Mouse (Mus musculus) CH12.LX (cell line): Measurements from ENCODE around the gene Epha6. TPM values are rescaled to one million over a fixed set of nuclear protein-coding genes. Genes with fewer than 3 reads are reported as not detected.

Source experiments
- DNase-seq: peaks from one replicate; pipeline ENCODE4 v3.0.0-alpha.2; 2013; ENCODE audit errors: extremely low read depth
- H3K27ac ChIP-seq: 2 replicates; pipeline ENCODE4 v1.5.1; 2012; ENCODE audit warnings: low read depth, mild to moderate bottlenecking, control low read depth, moderate library complexity; ENCODE audit not compliant: insufficient read depth
- H3K27me3 ChIP-seq: replicated peaks from 2 replicates; pipeline ENCODE3; 2012; ENCODE audit warnings: inconsistent platforms
- H3K36me3 ChIP-seq, 2 experiments: replicated peaks in 1 of 2; 2 replicates each; pipeline versions ENCODE3 to v1.6.1; 2012; ENCODE audit warnings: inconsistent platforms in 1 of 2, low read length in 1 of 2, mild to moderate bottlenecking in 1 of 2, mixed read lengths in 1 of 2, moderate library complexity in 1 of 2; ENCODE audit not compliant: control insufficient read depth in 1 of 2, insufficient read depth in 1 of 2
- H3K4me1 ChIP-seq, 2 experiments: 2 replicates each; pipeline ENCODE4 v1.6.1; 2012; ENCODE audit warnings: inconsistent platforms in 1 of 2, moderate library complexity in 1 of 2; ENCODE audit not compliant: insufficient read depth in 2 of 2, control insufficient read depth in 1 of 2
- H3K4me2 ChIP-seq: 2 replicates; pipeline ENCODE4 v1.6.1; 2012; ENCODE audit warnings: low read depth, mild to moderate bottlenecking, control low read depth; ENCODE audit not compliant: poor library complexity, insufficient read depth, severe bottlenecking
- H3K4me3 ChIP-seq, 3 experiments: fragments of 150-350 bp in 1 of 3; sonication (generic) in 1 of 3; replicated peaks in 1 of 3; 2 replicates each; pipeline versions ENCODE3 to v1.5.1; 2011 to 2012; ENCODE audit warnings: low read depth in 2 of 3, low read length in 2 of 3, mild to moderate bottlenecking in 2 of 3, moderate library complexity in 2 of 3, control low read depth in 1 of 3, improper control_type of control experiment in 1 of 3, inconsistent platforms in 1 of 3, mixed read lengths in 1 of 3; ENCODE audit not compliant: poor library complexity in 1 of 3
- H3K79me2 ChIP-seq: replicated peaks from 2 replicates; pipeline ENCODE4 v1.6.1; 2012; ENCODE audit warnings: mild to moderate bottlenecking, moderate library complexity; ENCODE audit not compliant: control insufficient read depth, poor library complexity, insufficient read depth, severe bottlenecking; ENCODE audit errors: extremely low read depth
- H3K9ac ChIP-seq: 2 replicates; pipeline ENCODE4 v1.6.1; 2012; ENCODE audit warnings: low read depth, mild to moderate bottlenecking, control low read depth, moderate library complexity; ENCODE audit not compliant: insufficient read depth
- H3K9me3 ChIP-seq: replicated peaks from 2 replicates; pipeline ENCODE3; 2012; ENCODE audit warnings: low read length, inconsistent platforms, mixed read lengths
- BHLHE40 ChIP-seq: IDR thresholded peaks from 2 replicates; pipeline ENCODE4 v1.6.1; 2011; ENCODE audit warnings: mild to moderate bottlenecking, low read depth, low read length, improper control_type of control experiment
- CHD2 ChIP-seq: IDR thresholded peaks from 2 replicates; pipeline ENCODE4 v1.6.1; 2011; ENCODE audit warnings: low read length, improper control_type of control experiment
- CTCF ChIP-seq, 2 experiments: IDR thresholded peaks in 1 of 2; conservative IDR thresholded peaks in 1 of 2; 2 replicates each; pipeline ENCODE4 v1.5.1; 2011 to 2012; ENCODE audit warnings: low read depth in 2 of 2, low read length in 2 of 2, improper control_type of control experiment in 1 of 2, inconsistent platforms in 1 of 2, mild to moderate bottlenecking in 1 of 2, moderate library complexity in 1 of 2
- E2F4 ChIP-seq: IDR thresholded peaks from 2 replicates; pipeline ENCODE4 v1.6.1; 2011; ENCODE audit warnings: low read depth, low read length, improper control_type of control experiment; ENCODE audit not compliant: insufficient replicate concordance
- ELF1 ChIP-seq: IDR thresholded peaks from 2 replicates; pipeline ENCODE4 v1.6.1; 2014; ENCODE audit warnings: low read depth, mild to moderate bottlenecking, inconsistent platforms, low read length, improper control_type of control experiment
- IRF4 ChIP-seq: IDR thresholded peaks from 2 replicates; pipeline ENCODE4 v1.6.1; 2014; ENCODE audit warnings: low read depth, mild to moderate bottlenecking, inconsistent platforms, low read length, improper control_type of control experiment
- JUND ChIP-seq: conservative IDR thresholded peaks from 2 replicates; pipeline ENCODE4 v1.6.1; 2011; ENCODE audit warnings: low read depth, low read length, improper control_type of control experiment
- KAT2A ChIP-seq: IDR thresholded peaks from 2 replicates; pipeline ENCODE4 v1.6.1; 2012; ENCODE audit warnings: low read length, improper control_type of control experiment, inconsistent platforms; ENCODE audit not compliant: insufficient replicate concordance
- MYC ChIP-seq: IDR thresholded peaks from 2 replicates; pipeline ENCODE4 v1.6.1; 2011; ENCODE audit warnings: low read depth, mild to moderate bottlenecking, improper control_type of control experiment, low read length
- NELFE ChIP-seq: IDR thresholded peaks from 2 replicates; pipeline ENCODE4 v1.6.1; 2011; ENCODE audit warnings: low read depth, low read length, improper control_type of control experiment
- NRF1 ChIP-seq: IDR thresholded peaks from 2 replicates; pipeline ENCODE4 v1.6.1; 2014; ENCODE audit warnings: low read depth, mild to moderate bottlenecking, inconsistent platforms, low read length, improper control_type of control experiment, moderate library complexity
- POLR2A ChIP-seq: IDR thresholded peaks from 2 replicates; pipeline ENCODE4 v1.6.1; 2011; ENCODE audit warnings: low read depth, mild to moderate bottlenecking, improper control_type of control experiment, low read length
- RAD21 ChIP-seq: IDR thresholded peaks from 2 replicates; pipeline ENCODE4 v1.6.1; 2011; ENCODE audit warnings: low read depth, mild to moderate bottlenecking, low read length, improper control_type of control experiment, moderate library complexity
- RCOR1 ChIP-seq: conservative IDR thresholded peaks from 2 replicates; pipeline ENCODE4 v1.6.1; 2012; ENCODE audit warnings: low read depth, mild to moderate bottlenecking, inconsistent platforms, low read length, improper control_type of control experiment
- SMC3 ChIP-seq: IDR thresholded peaks from 2 replicates; pipeline ENCODE4 v1.6.1; 2011; ENCODE audit warnings: low read depth, low read length, improper control_type of control experiment
- USF2 ChIP-seq: conservative IDR thresholded peaks from 2 replicates; pipeline ENCODE4 v1.6.1; 2011; ENCODE audit warnings: low read depth, low read length, improper control_type of control experiment
- ZKSCAN1 ChIP-seq: IDR thresholded peaks from 2 replicates; pipeline ENCODE4 v1.6.1; 2012; ENCODE audit warnings: low read depth, inconsistent platforms, low read length, improper control_type of control experiment, borderline replicate concordance
- dilution Hi-C: fragments of 300-500 bp; cut with MboI; formaldehyde crosslinking; loops from 2 replicates; pipeline ENCODE4 v1.14.3; 2020; ENCODE audit warnings: low sequenced_read_pairs; ENCODE audit not compliant: extremely low pct_unique_long_range_greater_than_20kb, extremely low pct_ligation_motif_present
- in situ Hi-C: fragments of 300-500 bp; cut with MboI; formaldehyde crosslinking; loops from 3 replicates; pipeline ENCODE4 v1.14.3; 2019; ENCODE audit warnings: low sequenced_read_pairs, low pct_ligation_motif_present, low pct_unique_long_range_greater_than_20kb, mixed read lengths
- polyA plus RNA-seq: library from polyadenylated mRNA; unstranded; fragments of >175 nt; gene quantifications from 2 replicates; pipeline ENCODE4 v1.2.1, GENCODE M21; 2012; ENCODE audit warnings: low read depth; ENCODE audit not compliant: insufficient read length
- total RNA-seq, 2 experiments: library from RNA; depleted of rRNA; stranded (reverse); fragments of 300-350 nt in 1 of 2; fragments of >200 nt in 1 of 2; gene quantifications; 2 replicates each; pipeline ENCODE4 v1.2.3; 2012 to 2014

The Epha6 gene
- total and polyA plus RNA-seq, 3 experiments: not detected

GRCm38 (mm10) chr16:60258151-60258635, 347.1 kb downstream of the Epha6 start:
- Histone ChIP-seq H3K4me1 (no peaks in the 10 kb centered on the region), H3K9ac (no peak overlapping the region), H3K27me3 (no peaks in the 10 kb centered on the region), H3K79me2 (no peaks in the 10 kb centered on the region), H3K36me3 (no peaks in the 10 kb centered on the region), H3K9me3 (peaks cover 3% of the 10 kb centered on the region), H3K4me2 (no peak overlapping the region), H3K4me3 (no peak overlapping the region), H3K27ac (no peak overlapping the region)
- in situ Hi-C loops: no loop called here
- no peak for TF ChIP-seq JUND
- TF ChIP-seq POLR2A: no peak
- TF ChIP-seq CTCF (conservative IDR thresholded peaks at IDR 0.05 in 1 of 2, IDR thresholded peaks at IDR 0.05 in 1 of 2; ENCODE audit: low read depth in 2 of 2, low read length in 2 of 2): no peak
- TF ChIP-seq RCOR1: no peak
- TF ChIP-seq ELF1: no peak
- TF ChIP-seq E2F4: no peak
- no peak for TF ChIP-seq SMC3
- no peak for TF ChIP-seq RAD21
- no peak for TF ChIP-seq IRF4
- no peak for TF ChIP-seq ZKSCAN1
- no peak for TF ChIP-seq NELFE
- no peak for TF ChIP-seq CHD2
- dilution Hi-C loops: no loop called here
- no peak for DNase-seq

GRCm38 (mm10) chr16:60257623-60258022, 347.7 kb downstream of the Epha6 start:
- DNase-seq: no peak
- Histone ChIP-seq H3K27ac (no peak overlapping the region), H3K4me2 (no peak overlapping the region), H3K36me3 (no peaks in the 10 kb centered on the region), H3K4me1 (no peaks in the 10 kb centered on the region), H3K9me3 (peaks cover 3% of the 10 kb centered on the region), H3K9ac (no peak overlapping the region), H3K27me3 (no peaks in the 10 kb centered on the region), H3K4me3 (no peak overlapping the region), H3K79me2 (no peaks in the 10 kb centered on the region)
- in situ Hi-C loops: no loop called here
- dilution Hi-C loops: no loop called here
- TF ChIP-seq ZKSCAN1 (no peak), RCOR1 (no peak), E2F4 (no peak), BHLHE40 (no peak), KAT2A (no peak), NRF1 (no peak), MYC (no peak), USF2 (no peak)
